Mouse (Mus musculus): Measurements from ENCODE around the gene Prss23. TPM values are rescaled to one million over a fixed set of nuclear protein-coding genes. Genes with fewer than 3 reads are reported as not detected.
A peak's percentile ranks its signal among the peaks of the same experiment; 100 is the strongest.

The Prss23 gene
- polyA plus RNA-seq, 1 experiment from 2014 or later = 71.4 TPM

- peak overlapping the region; percentile 88 for H3K27ac ChIP-seq (ENCODE audit: low read length)
- H3K9ac ChIP-seq (ENCODE audit: low read length) = peak overlapping the region; percentile 83
- under 1% methylated on average over 50 of the region's 61 CpGs for WGBS
- ATAC-seq (ENCODE audit: insufficient read depth, low FRiP score) = peak; percentile 83
- peaks cover 13% of the 10 kb centered on the region for H3K4me1 ChIP-seq (ENCODE audit: control insufficient read depth, insufficient read depth, low read length)
- no peaks in the 10 kb centered on the region for H3K27me3 ChIP-seq (ENCODE audit: control insufficient read depth, insufficient read depth, low read length)
- peak overlapping the region; percentile 97 for H3K4me2 ChIP-seq (ENCODE audit: low read depth, low read length)
- peak overlapping the region; percentile 71 for H3K4me3 ChIP-seq (replicated peaks; ENCODE audit: low read length)
- H3K36me3 ChIP-seq (ENCODE audit: control insufficient read depth, insufficient read depth, low read length) = no peaks in the 10 kb centered on the region
- no peaks in the 10 kb centered on the region for H3K9me3 ChIP-seq (replicated peaks; ENCODE audit: control insufficient read depth, low read length)
Observed at GRCm38 (mm10) chr7:89517460-89518390, 9.3 kb downstream of the Prss23 start.

DNA sequence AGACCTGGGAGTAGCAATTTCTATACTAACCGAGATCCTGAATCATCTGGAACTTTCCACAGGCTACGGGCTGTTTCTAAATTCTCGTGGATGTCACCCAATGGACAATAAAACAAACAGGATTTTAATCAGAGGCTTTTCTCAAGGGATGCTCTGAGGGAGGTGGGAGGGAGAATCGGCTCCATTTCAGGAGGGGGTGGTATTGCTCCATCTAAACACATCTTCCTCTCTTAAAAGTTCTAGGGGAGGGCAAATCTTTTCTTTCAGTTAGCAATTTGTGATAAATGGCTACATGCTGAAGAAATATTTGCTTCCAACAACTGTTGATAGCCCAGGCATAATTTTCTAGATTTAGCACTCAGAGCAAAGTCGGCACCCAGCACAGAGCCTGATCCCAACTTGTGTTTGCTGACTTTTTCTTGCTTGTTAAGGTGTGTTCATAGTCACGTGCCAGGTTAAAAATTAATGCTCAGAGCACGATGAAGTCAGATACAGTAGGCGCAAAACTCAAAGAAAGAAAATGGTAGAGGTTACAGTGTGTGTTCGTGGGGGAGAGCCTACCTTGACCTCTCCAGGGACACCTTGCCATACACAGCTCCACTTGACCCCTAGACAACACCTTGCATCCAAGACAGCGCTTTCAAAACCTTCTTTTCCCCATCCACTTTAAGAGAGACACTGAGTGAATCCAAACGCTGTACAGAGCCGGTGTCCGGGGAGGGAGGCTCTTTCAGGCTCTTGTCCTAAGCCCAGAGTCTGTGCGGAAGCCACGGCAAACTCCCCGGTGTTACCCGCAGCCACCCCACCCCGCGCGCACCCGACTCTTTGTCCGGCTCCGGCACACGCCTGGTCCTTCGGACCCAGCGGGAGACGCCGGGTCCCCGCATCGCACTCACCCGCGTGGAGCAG, 10.2 kb downstream of the Prss23 start:
- no peaks in the 10 kb centered on the region for H3K27me3 ChIP-seq (ENCODE audit: control insufficient read depth, insufficient read depth, low read length)
- H3K9ac ChIP-seq (ENCODE audit: low read length) = peak overlapping the region; percentile 83
- WGBS = 5% methylated on average over 32 of the region's 32 CpGs
- H3K4me1 ChIP-seq (ENCODE audit: control insufficient read depth, insufficient read depth, low read length) = peaks cover 10% of the 10 kb centered on the region; the same call in 1 of the 2 replicates
- peak overlapping the region; percentile 88 for H3K27ac ChIP-seq (ENCODE audit: low read length)
- peak overlapping the region; percentile 97 for H3K4me2 ChIP-seq (ENCODE audit: low read depth, low read length)
- H3K36me3 ChIP-seq (ENCODE audit: control insufficient read depth, insufficient read depth, low read length) = no peaks in the 10 kb centered on the region
- no peaks in the 10 kb centered on the region for H3K9me3 ChIP-seq (replicated peaks; ENCODE audit: control insufficient read depth, low read length)
- ATAC-seq (ENCODE audit: insufficient read depth, low FRiP score) = peak; percentile 61; the same call in 1 of the 2 replicates
- H3K4me3 ChIP-seq (replicated peaks; ENCODE audit: low read length) = peak overlapping the region; percentile 71

GRCm38 (mm10) chr7:89511921-89512514, 15.0 kb downstream of the Prss23 start:
- no peak overlapping the region for H3K4me3 ChIP-seq (replicated peaks; ENCODE audit: low read length)
- H3K27me3 ChIP-seq (ENCODE audit: control insufficient read depth, insufficient read depth, low read length) = no peaks in the 10 kb centered on the region
- H3K9ac ChIP-seq (ENCODE audit: low read length) = no peak overlapping the region
- H3K36me3 ChIP-seq (ENCODE audit: control insufficient read depth, insufficient read depth, low read length) = no peaks in the 10 kb centered on the region
- 72% methylated on average over 4 of the region's 4 CpGs for WGBS
- H3K4me1 ChIP-seq (ENCODE audit: control insufficient read depth, insufficient read depth, low read length) = peaks cover 7% of the 10 kb centered on the region; the same call in 1 of the 2 replicates
- H3K4me2 ChIP-seq (ENCODE audit: low read depth, low read length) = no peak overlapping the region
- H3K9me3 ChIP-seq (replicated peaks; ENCODE audit: control insufficient read depth, low read length) = no peaks in the 10 kb centered on the region
- H3K27ac ChIP-seq (ENCODE audit: low read length) = no peak overlapping the region
- no peak for ATAC-seq (ENCODE audit: insufficient read depth, low FRiP score)

DNA sequence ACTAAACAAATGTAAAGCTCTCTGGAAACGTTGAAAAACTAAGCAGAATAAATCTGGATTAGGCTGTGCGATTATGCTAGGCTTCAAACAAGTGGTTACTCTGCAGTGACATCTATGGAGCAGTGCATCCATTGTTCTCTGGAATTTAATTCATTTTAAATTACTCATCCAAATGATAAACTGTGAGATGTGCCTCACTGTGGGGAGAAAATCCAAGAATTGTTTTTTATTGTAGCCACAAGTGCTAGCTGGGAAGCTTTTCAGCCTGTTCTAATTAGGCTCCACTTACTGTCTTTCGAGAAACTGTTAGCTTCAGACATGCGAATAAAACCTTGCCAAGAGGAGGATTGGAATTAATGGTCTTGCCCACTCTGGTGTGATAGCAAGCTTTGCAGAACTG, 18.3 kb downstream of the Prss23 start:
- no peak for ATAC-seq (ENCODE audit: insufficient read depth, low FRiP score)
- Histone ChIP-seq H3K9ac (ENCODE audit: low read length) (no peak overlapping the region), H3K4me2 (ENCODE audit: low read depth, low read length) (no peak overlapping the region), H3K27ac (ENCODE audit: low read length) (no peak overlapping the region), H3K36me3 (ENCODE audit: control insufficient read depth, insufficient read depth, low read length) (no peaks in the 10 kb centered on the region; the same call in 1 of the 2 replicates), H3K9me3 (replicated peaks; ENCODE audit: control insufficient read depth, low read length) (no peaks in the 10 kb centered on the region), H3K4me1 (ENCODE audit: control insufficient read depth, insufficient read depth, low read length) (no peaks in the 10 kb centered on the region), H3K4me3 (replicated peaks; ENCODE audit: low read length) (no peak overlapping the region), H3K27me3 (ENCODE audit: control insufficient read depth, insufficient read depth, low read length) (no peaks in the 10 kb centered on the region)
- whole genome bisulfite sequencing = 67% methylated on average over 4 of the region's 4 CpGs

GRCm38 (mm10) chr7:89499516-89500307, 27.3 kb downstream of the Prss23 start:
- peak; percentile 86 for ATAC-seq (ENCODE audit: insufficient read depth, low FRiP score)
- peaks cover 5% of the 10 kb centered on the region; the same call in 1 of the 2 replicates for H3K4me1 ChIP-seq (ENCODE audit: control insufficient read depth, insufficient read depth, low read length)
- no peaks in the 10 kb centered on the region for H3K27me3 ChIP-seq (ENCODE audit: control insufficient read depth, insufficient read depth, low read length)
- peak overlapping the region; percentile 49 for H3K4me2 ChIP-seq (ENCODE audit: low read depth, low read length)
- peak overlapping the region; percentile 28; the same call in 1 of the 2 replicates for H3K27ac ChIP-seq (ENCODE audit: low read length)
- no peaks in the 10 kb centered on the region for H3K9me3 ChIP-seq (replicated peaks; ENCODE audit: control insufficient read depth, low read length)
- peak overlapping the region; percentile 27 for H3K4me3 ChIP-seq (replicated peaks; ENCODE audit: low read length)
- WGBS = 16% methylated on average over 17 of the region's 17 CpGs
- H3K36me3 ChIP-seq (ENCODE audit: control insufficient read depth, insufficient read depth, low read length) = no peaks in the 10 kb centered on the region
- H3K9ac ChIP-seq (ENCODE audit: low read length) = 0 out of 2 replicates have a peak overlapping the region, but pooled peaks have one; percentile 11

GRCm38 (mm10) chr7:89483769-89484568, 43.0 kb downstream of the Prss23 start:
- Histone ChIP-seq H3K4me3 (replicated peaks; ENCODE audit: low read length) (no peak overlapping the region), H3K9me3 (replicated peaks; ENCODE audit: control insufficient read depth, low read length) (0 out of 2 replicates have a peak, but pooled peaks cover 3% of the 10 kb centered on the region), H3K4me2 (ENCODE audit: low read depth, low read length) (no peak overlapping the region), H3K9ac (ENCODE audit: low read length) (no peak overlapping the region), H3K27me3 (ENCODE audit: control insufficient read depth, insufficient read depth, low read length) (no peaks in the 10 kb centered on the region), H3K36me3 (ENCODE audit: control insufficient read depth, insufficient read depth, low read length) (no peaks in the 10 kb centered on the region), H3K4me1 (ENCODE audit: control insufficient read depth, insufficient read depth, low read length) (peaks cover 18% of the 10 kb centered on the region), H3K27ac (ENCODE audit: low read length) (peak overlapping the region; percentile 34)
- ATAC-seq (ENCODE audit: insufficient read depth, low FRiP score) = peak; percentile 40; the same call in 1 of the 2 replicates
- 40% methylated on average over 7 of the region's 7 CpGs for WGBS

DNA sequence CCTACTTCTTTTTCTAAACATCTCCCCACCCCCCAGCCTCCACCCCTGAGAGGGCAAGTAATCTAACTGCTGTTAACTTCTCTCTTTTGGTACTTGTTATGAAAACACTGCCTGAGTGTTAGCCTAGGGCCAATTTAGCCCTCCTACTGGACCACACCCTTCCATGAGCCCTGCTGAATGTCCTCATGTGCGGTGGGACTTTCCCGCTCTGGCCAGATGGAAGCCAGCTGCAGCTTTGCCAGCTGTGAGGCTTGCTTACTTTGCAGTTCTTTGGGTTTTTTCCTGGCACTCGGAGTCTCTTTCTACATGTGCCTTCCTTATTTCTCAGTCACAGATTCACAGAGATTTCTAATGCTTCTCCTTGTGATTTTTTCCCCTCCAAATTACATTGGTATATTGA, 45.3 kb downstream of the Prss23 start:
- no peaks in the 10 kb centered on the region for H3K36me3 ChIP-seq (ENCODE audit: control insufficient read depth, insufficient read depth, low read length)
- H3K4me3 ChIP-seq (replicated peaks; ENCODE audit: low read length) = no peak overlapping the region
- no peak overlapping the region for H3K27ac ChIP-seq (ENCODE audit: low read length)
- H3K4me1 ChIP-seq (ENCODE audit: control insufficient read depth, insufficient read depth, low read length) = peaks cover 18% of the 10 kb centered on the region
- no peaks in the 10 kb centered on the region for H3K9me3 ChIP-seq (replicated peaks; ENCODE audit: control insufficient read depth, low read length)
- no peak overlapping the region for H3K9ac ChIP-seq (ENCODE audit: low read length)
- ATAC-seq (ENCODE audit: insufficient read depth, low FRiP score) = peak; percentile 60; the same call in 1 of the 2 replicates
- H3K4me2 ChIP-seq (ENCODE audit: low read depth, low read length) = no peak overlapping the region
- no peaks in the 10 kb centered on the region; the same call in 1 of the 2 replicates for H3K27me3 ChIP-seq (ENCODE audit: control insufficient read depth, insufficient read depth, low read length)
- WGBS = 26% methylated on average over 3 of the region's 3 CpGs

All from stomach, embryonic 16.5 days (tissue).